Mouse (Mus musculus) kidney, postnatal 0 days (tissue): ENCODE measurements around the gene Pecam1. TPM values are rescaled to one million over a fixed set of nuclear protein-coding genes. Genes with fewer than 3 reads are reported as not detected.

Experiments
- ATAC-seq: fragments of 200-750 bp; cut with Nextera tagmentation; replicated peaks from 2 replicates; pipeline ENCODE4 v1.8.0; 2017; ENCODE audit warnings: low read depth, moderate number of reproducible peaks, moderate TSS enrichment, moderate library complexity; ENCODE audit not compliant: low FRiP score
- DNase-seq: peaks from one replicate; pipeline ENCODE4 v3.0.0-alpha.2; 2016; ENCODE audit warnings: low spot score
- H3K27ac ChIP-seq: fragments of 300-500 bp; sonication (generic); 2 replicates; pipeline ENCODE4 v1.5.1; 2014; ENCODE audit warnings: mild to moderate bottlenecking
- H3K27me3 ChIP-seq: fragments of 300-500 bp; sonication (generic); 2 replicates; pipeline ENCODE4 v1.6.1; 2014; ENCODE audit warnings: low read length, mixed read lengths; ENCODE audit not compliant: insufficient read depth
- H3K36me3 ChIP-seq: fragments of 300-500 bp; sonication (generic); 2 replicates; pipeline ENCODE4 v1.6.1; 2014; ENCODE audit warnings: low read length, mixed read lengths; ENCODE audit not compliant: insufficient read depth
- H3K4me1 ChIP-seq: fragments of 300-500 bp; sonication (generic); replicated peaks from 2 replicates; pipeline ENCODE4 v1.6.1; 2014; ENCODE audit warnings: antibody characterized with exemption, low read length, mixed read lengths; ENCODE audit not compliant: insufficient read depth
- H3K4me2 ChIP-seq: fragments of 300-500 bp; sonication (generic); 2 replicates; pipeline ENCODE4 v1.6.1; 2014; ENCODE audit warnings: mild to moderate bottlenecking, low read length, moderate library complexity, mixed read lengths
- H3K4me3 ChIP-seq: fragments of 300-500 bp; sonication (generic); replicated peaks from 2 replicates; pipeline ENCODE4 v1.5.1; 2014; ENCODE audit warnings: low read depth, low read length
- H3K9ac ChIP-seq: fragments of 300-500 bp; sonication (generic); 2 replicates; pipeline ENCODE4 v1.6.1; 2014; ENCODE audit warnings: low read depth, low read length
- H3K9me3 ChIP-seq: fragments of 300-500 bp; sonication (generic); replicated peaks from 2 replicates; pipeline ENCODE4 v1.6.1; 2016; ENCODE audit warnings: low read length, inconsistent platforms, mixed read lengths
- CTCF ChIP-seq: IDR thresholded peaks from 2 replicates; pipeline ENCODE4 v1.5.1; 2016; ENCODE audit warnings: antibody characterized with exemption, low read depth, mild to moderate bottlenecking, moderate library complexity
- WGBS: fragments of 180-500 bp; shearing (Covaris S2); extraction: QIAGEN DNeasy Blood & Tissue Kit; methylation state at CpG from one replicate; pipeline ENCODE4 v1.1.7; 2014; 5-methylcytosine and 5-hydroxymethylcytosine counted together
- polyA plus RNA-seq: library from polyadenylated mRNA; unstranded; fragments of >200 nt; fragmentation: Nextera tagmentation; extraction: Ambion mirVana; gene quantifications from 2 replicates; pipeline ENCODE4 v1.2.1, GENCODE M21; 2015

Pecam1 gene
- polyA plus RNA-seq, 1 experiment from 2014 or later: 54.1 TPM

DNA sequence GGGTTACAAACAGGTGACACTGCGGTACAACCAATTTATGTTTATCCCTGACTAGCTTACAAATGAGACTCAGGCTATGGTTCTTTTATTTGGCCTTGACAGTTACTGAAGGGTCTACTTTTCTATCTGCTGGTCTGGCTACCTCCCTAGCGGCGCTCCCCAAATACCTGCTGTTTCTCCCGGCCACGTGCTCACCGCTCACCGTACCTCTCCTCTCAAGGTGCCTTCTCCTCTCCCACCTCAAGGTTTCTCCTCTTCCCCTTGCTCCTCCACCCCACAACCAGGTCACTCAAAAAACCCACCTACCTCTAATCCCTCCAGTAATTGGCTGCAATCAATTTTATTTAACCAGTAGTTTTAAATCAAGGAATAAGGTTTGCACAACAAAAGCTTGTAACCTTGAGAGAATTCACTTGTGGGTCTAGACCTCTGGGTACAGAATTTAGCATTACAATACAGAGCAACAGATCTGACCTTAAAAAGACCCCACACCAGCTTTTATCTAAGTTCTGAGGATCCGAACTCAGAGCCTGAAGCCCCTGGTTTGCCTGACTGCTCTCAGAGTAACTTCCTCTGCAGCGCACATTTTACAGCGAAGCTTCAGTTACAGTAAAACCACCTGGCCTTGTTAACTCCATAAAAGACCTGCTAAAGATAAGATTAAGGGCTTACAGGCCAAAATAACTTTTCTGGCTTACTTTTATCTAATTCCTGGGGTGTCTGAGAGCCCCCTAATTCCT, 26.1 kb downstream of the Pecam1 start:
- no peak overlapping the region for H3K27ac ChIP-seq
- WGBS: 87% methylated on average over 10 of the region's 10 CpGs
- H3K9ac ChIP-seq: no peak overlapping the region
- no peak for TF ChIP-seq CTCF
- no peak overlapping the region for H3K4me2 ChIP-seq
- H3K9me3 ChIP-seq: no peaks in the 10 kb centered on the region
- H3K27me3 ChIP-seq: no peaks in the 10 kb centered on the region
- H3K36me3 ChIP-seq: no peaks in the 10 kb centered on the region
- ATAC-seq (no peak), DNase-seq (no peak)
- no peak overlapping the region for H3K4me3 ChIP-seq
- no peaks in the 10 kb centered on the region for H3K4me1 ChIP-seq

DNA sequence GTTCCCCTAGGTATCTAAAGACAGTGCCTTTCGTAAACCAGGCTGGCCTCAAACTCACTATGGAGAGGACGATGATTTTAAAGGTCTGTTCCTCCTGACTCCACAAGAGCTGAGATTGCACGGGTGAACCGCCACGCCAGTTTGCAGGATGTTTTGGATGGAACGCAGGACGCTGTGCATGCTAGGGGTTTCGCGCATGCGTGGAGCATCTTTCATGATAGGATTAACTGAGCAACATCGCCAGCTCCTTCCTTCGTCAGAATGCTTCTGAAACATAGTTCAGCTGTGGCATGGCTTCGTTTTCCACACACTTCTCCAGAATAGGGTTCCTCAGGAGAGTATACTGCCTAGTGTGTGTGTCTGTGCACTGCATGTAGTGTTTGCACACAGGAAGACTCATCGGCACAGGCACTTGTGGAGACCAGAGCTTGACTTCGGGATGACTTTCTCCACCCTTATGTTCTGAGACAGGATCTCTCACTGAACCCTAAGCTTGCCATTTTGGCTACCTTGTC, 26.8 kb downstream of the Pecam1 start:
- H3K9me3 ChIP-seq: no peaks in the 10 kb centered on the region
- TF ChIP-seq CTCF: no peak
- no peak overlapping the region for H3K4me3 ChIP-seq
- H3K27me3 ChIP-seq: no peaks in the 10 kb centered on the region
- ATAC-seq (no peak), DNase-seq (no peak)
- H3K4me2 ChIP-seq: no peak overlapping the region
- no peaks in the 10 kb centered on the region for H3K4me1 ChIP-seq
- no peak overlapping the region for H3K9ac ChIP-seq
- H3K36me3 ChIP-seq: no peaks in the 10 kb centered on the region
- no peak overlapping the region for H3K27ac ChIP-seq
- WGBS: 79% methylated on average over 15 of the region's 15 CpGs

DNA sequence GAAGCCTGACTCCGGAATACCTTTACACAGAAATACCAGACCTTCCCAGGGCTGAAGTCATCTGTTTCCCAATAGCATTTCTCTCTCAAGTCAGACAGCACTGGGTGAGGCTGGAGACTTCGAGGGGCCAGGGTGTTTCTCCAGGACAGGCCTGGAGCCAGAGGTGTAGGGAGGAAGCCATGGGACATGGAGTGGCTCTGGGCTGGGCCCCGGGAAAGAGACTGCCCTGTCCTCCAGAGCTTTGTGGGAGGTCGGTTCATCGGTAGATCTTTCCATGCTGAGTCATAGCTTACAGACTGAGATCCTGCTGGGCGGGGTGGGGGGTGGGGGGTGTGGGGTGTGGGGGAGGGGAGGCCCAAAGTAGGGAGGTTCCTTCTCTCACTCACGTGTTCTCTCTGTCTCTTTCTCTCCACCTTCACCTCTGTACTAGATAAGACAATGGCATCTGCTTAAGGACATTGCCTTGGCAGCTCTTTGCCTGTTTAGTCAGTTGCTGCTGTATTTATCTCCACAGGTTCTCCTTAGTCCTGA, 27.5 kb downstream of the Pecam1 start:
- Histone ChIP-seq H3K36me3 (no peaks in the 10 kb centered on the region), H3K27ac (no peak overlapping the region), H3K9me3 (no peaks in the 10 kb centered on the region), H3K27me3 (no peaks in the 10 kb centered on the region), H3K4me3 (no peak overlapping the region), H3K4me2 (no peak overlapping the region), H3K9ac (no peak overlapping the region), H3K4me1 (no peaks in the 10 kb centered on the region)
- TF ChIP-seq CTCF: no peak
- ATAC-seq: 0 out of 2 replicates have a peak, but pooled peaks have one; percentile 49
- no peak for DNase-seq
- WGBS: 11% methylated on average over 7 of the region's 7 CpGs

DNA sequence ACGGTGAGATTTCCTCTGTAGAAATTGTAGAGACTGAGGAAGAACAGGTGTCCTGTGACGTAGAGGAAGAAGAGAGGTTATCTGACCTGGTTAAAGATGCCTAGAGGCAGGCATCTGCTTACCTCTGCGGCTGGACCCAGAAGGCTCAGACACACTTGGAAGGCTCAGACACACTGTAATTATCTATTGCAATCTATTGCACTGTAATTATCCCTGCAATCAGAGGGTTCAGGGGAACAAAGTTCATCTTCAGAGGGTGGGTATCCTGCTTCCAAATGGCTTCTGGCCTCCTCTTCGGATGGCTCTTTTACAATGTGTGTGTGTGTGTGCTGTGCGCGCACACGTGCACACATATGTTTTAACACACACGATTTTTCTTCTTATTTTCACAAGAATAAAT, 30.0 kb downstream of the Pecam1 start:
- ATAC-seq: no peak
- Histone ChIP-seq H3K27me3 (no peaks in the 10 kb centered on the region), H3K36me3 (no peaks in the 10 kb centered on the region), H3K4me3 (no peak overlapping the region), H3K4me1 (no peaks in the 10 kb centered on the region), H3K9ac (no peak overlapping the region), H3K4me2 (no peak overlapping the region), H3K9me3 (no peaks in the 10 kb centered on the region), H3K27ac (no peak overlapping the region)
- DNase-seq: no peak
- 88% methylated on average over 8 of the region's 8 CpGs for WGBS
- TF ChIP-seq CTCF: no peak

DNA sequence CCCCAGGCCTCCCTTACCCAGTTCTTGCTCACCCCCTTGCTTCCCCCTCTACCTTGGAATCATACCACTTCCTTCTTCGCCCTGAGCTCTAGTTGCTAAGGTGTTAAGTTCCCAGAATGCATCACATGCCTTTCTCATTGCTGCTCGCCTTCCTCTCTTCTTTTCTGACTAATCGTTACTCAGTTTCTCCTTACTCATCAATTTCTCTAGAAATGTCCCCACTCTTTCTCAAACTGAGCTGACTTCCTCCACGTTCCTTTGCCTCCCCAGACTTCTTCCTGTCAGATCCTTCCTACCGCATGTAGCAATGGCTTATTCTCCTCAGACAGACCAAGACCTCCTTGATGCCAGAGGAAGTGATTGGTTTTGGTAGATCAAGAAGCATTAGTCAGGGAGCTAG, 33.9 kb downstream of the Pecam1 start:
- Histone ChIP-seq H3K4me2 (no peak overlapping the region), H3K4me3 (no peak overlapping the region), H3K36me3 (no peaks in the 10 kb centered on the region), H3K9me3 (no peaks in the 10 kb centered on the region), H3K9ac (no peak overlapping the region), H3K27me3 (no peaks in the 10 kb centered on the region), H3K27ac (no peak overlapping the region), H3K4me1 (no peaks in the 10 kb centered on the region)
- 52% methylated on average over 5 of the region's 5 CpGs for WGBS
- ATAC-seq (no peak), DNase-seq (no peak)
- TF ChIP-seq CTCF: no peak

DNA sequence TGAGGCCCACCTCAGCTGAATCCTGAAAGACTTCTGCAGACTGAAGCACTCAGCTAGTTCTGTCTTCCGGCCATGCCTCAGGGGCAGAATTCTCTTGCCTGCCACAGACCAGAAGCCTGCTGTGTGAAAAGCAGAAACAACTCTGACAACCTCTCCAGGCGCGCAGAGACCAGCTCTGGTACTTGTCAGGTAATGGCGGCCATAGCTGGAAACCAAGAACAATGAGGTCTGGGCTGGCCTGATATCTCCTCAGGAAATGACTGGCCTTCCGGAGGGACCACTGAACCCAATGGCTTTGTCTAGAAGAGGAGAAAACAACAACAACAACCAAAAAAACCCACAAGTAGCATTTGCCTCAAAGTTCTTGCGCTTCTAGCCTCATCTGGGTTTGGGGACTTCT, 35.4 kb downstream of the Pecam1 start:
- no peak for DNase-seq
- Histone ChIP-seq H3K4me3 (peak overlapping the region; percentile 23), H3K27ac (peak overlapping the region; percentile 73), H3K27me3 (no peaks in the 10 kb centered on the region), H3K4me1 (no peaks in the 10 kb centered on the region), H3K4me2 (peak overlapping the region; percentile 5; the same call in 1 of the 2 replicates), H3K9me3 (no peaks in the 10 kb centered on the region), H3K9ac (peak overlapping the region; percentile 54; the same call in 1 of the 2 replicates), H3K36me3 (no peaks in the 10 kb centered on the region)
- 70% methylated on average over 6 of the region's 6 CpGs for WGBS
- no peak for ATAC-seq
- no peak for TF ChIP-seq CTCF
